Mouse (Mus musculus): ENCODE measurements around the gene Arvcf. TPM values are rescaled to one million over a fixed set of nuclear protein-coding genes. Genes with fewer than 3 reads are reported as not detected.

The Arvcf gene
- polyA plus RNA-seq, 1 experiment from 2014 or later, result 19.5 TPM

- Histone ChIP-seq H3K27me3 (ENCODE audit: control insufficient read depth, insufficient read depth, low read length) (no peaks in the 10 kb centered on the region), H3K27ac (ENCODE audit: low read depth, low read length) (peak overlapping the region; percentile 17; the same call in 1 of the 2 replicates), H3K4me1 (ENCODE audit: control insufficient read depth, insufficient read depth, low read length) (peaks cover 24% of the 10 kb centered on the region), H3K9ac (ENCODE audit: low read depth, low read length) (0 out of 2 replicates have a peak overlapping the region, but pooled peaks have one; percentile 16), H3K4me3 (ENCODE audit: low read depth, low read length) (no peak overlapping the region), H3K36me3 (ENCODE audit: control insufficient read depth, insufficient read depth, low read length) (peaks cover 38% of the 10 kb centered on the region), H3K9me3 (replicated peaks; ENCODE audit: control insufficient read depth, low read length) (no peaks in the 10 kb centered on the region), H3K4me2 (no peak overlapping the region)
- ATAC-seq (replicated peaks; ENCODE audit: insufficient number of reproducible peaks, low FRiP score, low TSS enrichment), result no peak
- 87% methylated on average over 13 of the region's 13 CpGs for WGBS (ENCODE audit: insufficient replicate concordance)
Measured at GRCm38 (mm10) chr16:18405091-18405854, 57.3 kb downstream of the Arvcf start.

GRCm38 (mm10) chr16:18405876-18406275 lies 57.9 kb downstream of the Arvcf start:
- Histone ChIP-seq H3K27me3 (ENCODE audit: control insufficient read depth, insufficient read depth, low read length) (no peaks in the 10 kb centered on the region), H3K9me3 (replicated peaks; ENCODE audit: control insufficient read depth, low read length) (no peaks in the 10 kb centered on the region), H3K27ac (ENCODE audit: low read depth, low read length) (peak overlapping the region; percentile 17; the same call in 1 of the 2 replicates), H3K36me3 (ENCODE audit: control insufficient read depth, insufficient read depth, low read length) (peaks cover 38% of the 10 kb centered on the region), H3K4me1 (ENCODE audit: control insufficient read depth, insufficient read depth, low read length) (peaks cover 18% of the 10 kb centered on the region), H3K4me2 (no peak overlapping the region), H3K4me3 (ENCODE audit: low read depth, low read length) (no peak overlapping the region), H3K9ac (ENCODE audit: low read depth, low read length) (0 out of 2 replicates have a peak overlapping the region, but pooled peaks have one; percentile 16)
- ATAC-seq (replicated peaks; ENCODE audit: insufficient number of reproducible peaks, low FRiP score, low TSS enrichment), result no peak
- 80% methylated on average over 2 of the region's 2 CpGs for WGBS (ENCODE audit: insufficient replicate concordance)

GRCm38 (mm10) chr16:18406293-18406692 lies 58.3 kb downstream of the Arvcf start:
- WGBS (ENCODE audit: insufficient replicate concordance), result 12% methylated on average over 2 of the region's 2 CpGs
- Histone ChIP-seq H3K27ac (ENCODE audit: low read depth, low read length) (no peak overlapping the region), H3K9me3 (replicated peaks; ENCODE audit: control insufficient read depth, low read length) (no peaks in the 10 kb centered on the region), H3K4me2 (no peak overlapping the region), H3K36me3 (ENCODE audit: control insufficient read depth, insufficient read depth, low read length) (peaks cover 38% of the 10 kb centered on the region), H3K27me3 (ENCODE audit: control insufficient read depth, insufficient read depth, low read length) (no peaks in the 10 kb centered on the region), H3K9ac (ENCODE audit: low read depth, low read length) (no peak overlapping the region), H3K4me3 (ENCODE audit: low read depth, low read length) (no peak overlapping the region), H3K4me1 (ENCODE audit: control insufficient read depth, insufficient read depth, low read length) (peaks cover 14% of the 10 kb centered on the region)
- no peak; the same call in 1 of the 2 replicates for ATAC-seq (replicated peaks; ENCODE audit: insufficient number of reproducible peaks, low FRiP score, low TSS enrichment)

- no peak overlapping the region for H3K4me2 ChIP-seq
- no peaks in the 10 kb centered on the region for H3K9me3 ChIP-seq (replicated peaks; ENCODE audit: control insufficient read depth, low read length)
- H3K27ac ChIP-seq (ENCODE audit: low read depth, low read length), result peak overlapping the region; percentile 13; the same call in 1 of the 2 replicates
- no peak overlapping the region for H3K9ac ChIP-seq (ENCODE audit: low read depth, low read length)
- H3K36me3 ChIP-seq (ENCODE audit: control insufficient read depth, insufficient read depth, low read length), result peaks cover 29% of the 10 kb centered on the region
- no peaks in the 10 kb centered on the region for H3K27me3 ChIP-seq (ENCODE audit: control insufficient read depth, insufficient read depth, low read length)
- ATAC-seq (replicated peaks; ENCODE audit: insufficient number of reproducible peaks, low FRiP score, low TSS enrichment), result no peak
- H3K4me3 ChIP-seq (ENCODE audit: low read depth, low read length), result no peak overlapping the region
- WGBS (ENCODE audit: insufficient replicate concordance), result 59% methylated on average over 7 of the region's 7 CpGs
- H3K4me1 ChIP-seq (ENCODE audit: control insufficient read depth, insufficient read depth, low read length), result peaks cover 12% of the 10 kb centered on the region; the same call in 1 of the 2 replicates
Measured at GRCm38 (mm10) chr16:18407912-18408311, 59.9 kb downstream of the Arvcf start.

GRCm38 (mm10) chr16:18409776-18410175 lies 61.8 kb downstream of the Arvcf start:
- Histone ChIP-seq H3K4me1 (ENCODE audit: control insufficient read depth, insufficient read depth, low read length) (peaks cover 12% of the 10 kb centered on the region; the same call in 1 of the 2 replicates), H3K27ac (ENCODE audit: low read depth, low read length) (no peak overlapping the region), H3K9ac (ENCODE audit: low read depth, low read length) (no peak overlapping the region), H3K27me3 (ENCODE audit: control insufficient read depth, insufficient read depth, low read length) (no peaks in the 10 kb centered on the region), H3K4me3 (ENCODE audit: low read depth, low read length) (no peak overlapping the region), H3K4me2 (no peak overlapping the region), H3K9me3 (replicated peaks; ENCODE audit: control insufficient read depth, low read length) (no peaks in the 10 kb centered on the region), H3K36me3 (ENCODE audit: control insufficient read depth, insufficient read depth, low read length) (peaks cover 19% of the 10 kb centered on the region)
- WGBS (ENCODE audit: insufficient replicate concordance), result 79% methylated on average over 4 of the region's 4 CpGs
- ATAC-seq (replicated peaks; ENCODE audit: insufficient number of reproducible peaks, low FRiP score, low TSS enrichment), result no peak

GRCm38 (mm10) chr16:18410418-18410817 lies 62.4 kb downstream of the Arvcf start:
- Histone ChIP-seq H3K27ac (ENCODE audit: low read depth, low read length) (no peak overlapping the region), H3K9me3 (replicated peaks; ENCODE audit: control insufficient read depth, low read length) (no peaks in the 10 kb centered on the region), H3K9ac (ENCODE audit: low read depth, low read length) (no peak overlapping the region), H3K27me3 (ENCODE audit: control insufficient read depth, insufficient read depth, low read length) (no peaks in the 10 kb centered on the region), H3K4me1 (ENCODE audit: control insufficient read depth, insufficient read depth, low read length) (peaks cover 12% of the 10 kb centered on the region; the same call in 1 of the 2 replicates), H3K36me3 (ENCODE audit: control insufficient read depth, insufficient read depth, low read length) (peaks cover 17% of the 10 kb centered on the region), H3K4me3 (ENCODE audit: low read depth, low read length) (no peak overlapping the region), H3K4me2 (no peak overlapping the region)
- ATAC-seq (replicated peaks; ENCODE audit: insufficient number of reproducible peaks, low FRiP score, low TSS enrichment), result no peak
- WGBS (ENCODE audit: insufficient replicate concordance), result 87% methylated on average over 5 of the region's 5 CpGs

- Histone ChIP-seq H3K4me1 (ENCODE audit: control insufficient read depth, insufficient read depth, low read length) (peaks cover 12% of the 10 kb centered on the region; the same call in 1 of the 2 replicates), H3K4me2 (no peak overlapping the region), H3K27me3 (ENCODE audit: control insufficient read depth, insufficient read depth, low read length) (no peaks in the 10 kb centered on the region), H3K9ac (ENCODE audit: low read depth, low read length) (no peak overlapping the region), H3K27ac (ENCODE audit: low read depth, low read length) (no peak overlapping the region), H3K9me3 (replicated peaks; ENCODE audit: control insufficient read depth, low read length) (no peaks in the 10 kb centered on the region), H3K4me3 (ENCODE audit: low read depth, low read length) (no peak overlapping the region), H3K36me3 (ENCODE audit: control insufficient read depth, insufficient read depth, low read length) (peaks cover 14% of the 10 kb centered on the region)
- WGBS (ENCODE audit: insufficient replicate concordance), result 90% methylated on average over 13 of the region's 13 CpGs
- no peak for ATAC-seq (replicated peaks; ENCODE audit: insufficient number of reproducible peaks, low FRiP score, low TSS enrichment)
Measured at GRCm38 (mm10) chr16:18411026-18411649, 63.2 kb downstream of the Arvcf start.

GRCm38 (mm10) chr16:18411802-18412476 lies 64.0 kb downstream of the Arvcf start:
- H3K4me3 ChIP-seq (ENCODE audit: low read depth, low read length), result no peak overlapping the region
- 85% methylated on average over 12 of the region's 12 CpGs for WGBS (ENCODE audit: insufficient replicate concordance)
- no peak overlapping the region for H3K9ac ChIP-seq (ENCODE audit: low read depth, low read length)
- no peak overlapping the region for H3K27ac ChIP-seq (ENCODE audit: low read depth, low read length)
- H3K9me3 ChIP-seq (replicated peaks; ENCODE audit: control insufficient read depth, low read length), result no peaks in the 10 kb centered on the region
- H3K36me3 ChIP-seq (ENCODE audit: control insufficient read depth, insufficient read depth, low read length), result peaks cover 14% of the 10 kb centered on the region
- no peak for ATAC-seq (replicated peaks; ENCODE audit: insufficient number of reproducible peaks, low FRiP score, low TSS enrichment)
- no peaks in the 10 kb centered on the region for H3K27me3 ChIP-seq (ENCODE audit: control insufficient read depth, insufficient read depth, low read length)
- peaks cover 14% of the 10 kb centered on the region for H3K4me1 ChIP-seq (ENCODE audit: control insufficient read depth, insufficient read depth, low read length)
- no peak overlapping the region for H3K4me2 ChIP-seq

All from heart, embryonic 11.5 days (tissue).